31 mouse cellular contexts compared by ENCODE assay signal in the genomic region with DNA sequence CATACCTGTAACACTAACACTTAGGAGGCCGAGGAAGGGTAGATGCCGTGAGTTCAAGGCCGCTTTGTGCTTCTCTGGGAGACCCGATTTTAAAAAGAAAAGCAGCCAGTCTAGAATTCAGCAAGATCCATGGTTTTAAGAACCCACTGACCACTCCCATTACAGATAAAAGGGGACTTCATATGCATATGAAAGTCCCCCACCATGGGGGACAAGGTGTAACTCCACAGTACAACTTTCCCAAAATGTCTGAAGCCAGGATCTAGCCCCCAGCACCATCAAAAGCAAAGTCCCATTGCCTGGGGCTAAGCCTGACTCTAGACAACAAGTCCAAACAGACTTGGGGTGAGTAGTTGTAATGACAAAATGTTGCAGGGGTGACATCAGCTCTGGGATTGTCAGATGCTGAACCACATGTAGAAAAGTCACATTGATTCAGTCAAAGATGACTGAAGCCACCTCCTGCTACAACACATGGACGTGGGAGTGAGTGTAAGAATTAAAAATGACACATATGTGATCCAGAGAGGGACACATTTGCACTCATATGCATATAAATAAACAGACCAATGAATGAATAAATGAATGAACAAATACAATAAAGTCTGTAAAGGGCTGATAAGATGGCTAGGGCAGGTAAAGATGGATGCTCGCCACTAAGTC. TPM values are rescaled to one million over a fixed set of nuclear protein-coding genes. Genes with fewer than 3 reads are reported as not detected.
DNase-seq lines count a peak whose midpoint lies in the region; ATAC-seq and TF ChIP-seq lines count a peak whose summit lies in the region.
"Had no signal": no experiment of that assay in that cellular context is flagged by ENCODE, and none has a peak within 500 bp of the region (broad histone marks: within the 10 kb centered on the region; RNA-seq: fewer than 3 reads in every experiment).

No protein-coding gene starts in this region.

- no peaks in the 10 kb centered on the region for H3K36me3 ChIP-seq in ES-E14 (ENCODE audit: control insufficient read depth, insufficient read depth, low read length, poor library complexity, severe bottlenecking)
- no peaks in the 10 kb centered on the region for H3K36me3 ChIP-seq in kidney, embryonic 14.5 days (ENCODE audit: control insufficient read depth, insufficient read depth, low read length)
- H3K36me3 ChIP-seq: embryonic facial prominence, embryonic 10.5 days; embryonic facial prominence, embryonic 13.5 days; forebrain, embryonic 12.5 days; forebrain, embryonic 15.5 days; heart, embryonic 12.5 days; heart, embryonic 15.5 days had no signal

- H3K9ac ChIP-seq in ES-E14 (ENCODE audit: insufficient read depth, low read depth, low read length, poor library complexity, severe bottlenecking), result no peak overlapping the region
- no peak overlapping the region for H3K9ac ChIP-seq in kidney, embryonic 14.5 days (ENCODE audit: low read depth, low read length)
- H3K9ac ChIP-seq: embryonic facial prominence, embryonic 13.5 days; forebrain, embryonic 12.5 days; forebrain, embryonic 15.5 days; heart, embryonic 12.5 days; heart, embryonic 15.5 days; hindbrain, embryonic 14.5 days had no signal

- H3K4me3 ChIP-seq in ES-E14 (ENCODE audit: insufficient read depth in 1 of 2, low read depth in 1 of 2, low read length in 2 of 2, poor library complexity in 1 of 2, severe bottlenecking in 1 of 2), result no peak overlapping the region
- no peak overlapping the region for H3K4me3 ChIP-seq in kidney, embryonic 14.5 days (ENCODE audit: low read length)
- H3K4me3 ChIP-seq: embryonic facial prominence, embryonic 10.5 days; embryonic facial prominence, embryonic 13.5 days; erythroblast, embryonic 14.5 days; forebrain, embryonic 12.5 days; forebrain, embryonic 15.5 days; heart, embryonic 12.5 days; heart, embryonic 15.5 days had no signal

- peaks cover 8 to 33% of the 10 kb centered on the region in 2 experiments for H3K4me1 ChIP-seq in ES-E14 (ENCODE audit: control insufficient read depth in 2 of 2, insufficient read depth in 2 of 2, low read length in 2 of 2, poor library complexity in 1 of 2)
- H3K4me1 ChIP-seq in kidney, embryonic 14.5 days (ENCODE audit: control insufficient read depth, insufficient read depth, low read length), result peaks cover 10% of the 10 kb centered on the region; the same call in 1 of the 2 replicates
- H3K4me1 ChIP-seq: forebrain, embryonic 15.5 days had no signal

- WGBS in kidney, embryonic 14.5 days, result 86% methylated on average over 6 of the region's 6 CpGs

- DNase-seq in adrenal gland, postnatal 14 days, result peak; percentile 1
- DNase-seq in adrenal gland, adult 2 months, result no peak
- DNase-seq in layer of hippocampus, adult 9-10 months (ENCODE audit: low spot score), result peak; percentile 55
- DNase-seq in layer of hippocampus, postnatal 36 days, result no peak
- DNase-seq in ES-E14 (ENCODE audit: low read depth, low spot score) (peak; percentile 92), ZHBTc4 (ENCODE audit: low read depth, low spot score) (peak; percentile 94)
- DNase-seq in kidney, postnatal 25 days, result no peak
- DNase-seq: adrenal gland, postnatal 10 days; cerebellum, adult 11-12 months; cerebellum, adult 8-10 months; cerebellum, postnatal 10 days; cerebellum, postnatal 36 days; embryo, embryonic 11 days; gastrocnemius, postnatal 25 days; heart, adult 18-20 months; heart, postnatal 10 days; heart, postnatal 4 days had no signal

- no peak overlapping the region for H3K4me2 ChIP-seq in kidney, embryonic 14.5 days (replicated peaks; ENCODE audit: low read depth, low read length)
- H3K4me2 ChIP-seq: embryonic facial prominence, embryonic 13.5 days; forebrain, embryonic 12.5 days; forebrain, embryonic 15.5 days; heart, embryonic 12.5 days; heart, embryonic 15.5 days; hindbrain, embryonic 14.5 days had no signal

- no peaks in the 10 kb centered on the region for H3K9me3 ChIP-seq in ES-E14 (ENCODE audit: control insufficient read depth, insufficient read depth, low read depth, low read length)
- H3K9me3 ChIP-seq in kidney, embryonic 14.5 days (ENCODE audit: control insufficient read depth, low read length), result no peaks in the 10 kb centered on the region
- H3K9me3 ChIP-seq: embryonic facial prominence, embryonic 10.5 days; embryonic facial prominence, embryonic 13.5 days; forebrain, embryonic 12.5 days; forebrain, embryonic 15.5 days; heart, embryonic 12.5 days; heart, embryonic 15.5 days had no signal

- no peak for ATAC-seq in kidney, embryonic 14.5 days (ENCODE audit: low FRiP score, low TSS enrichment)
- ATAC-seq: activated CD4-positive, CD25-positive, alpha-beta regulatory T cell, adult 4 months; forebrain, embryonic 15.5 days; hindbrain, postnatal 0 days; inflammation-experienced regulatory T-cells, adult 6 months; intestine, embryonic 16.5 days had no signal

- peak overlapping the region; percentile 55; the same call in 1 of the 2 replicates for H3K27ac ChIP-seq in ES-E14 (ENCODE audit: insufficient read depth, low read depth, low read length, poor library complexity, severe bottlenecking)
- H3K27ac ChIP-seq in kidney, embryonic 14.5 days (ENCODE audit: low read depth, low read length), result no peak overlapping the region
- H3K27ac ChIP-seq: embryonic facial prominence, embryonic 10.5 days; embryonic facial prominence, embryonic 13.5 days; forebrain, embryonic 12.5 days; forebrain, embryonic 15.5 days; heart, embryonic 15.5 days; hindbrain, embryonic 14.5 days; hindbrain, postnatal 0 days had no signal

- no peaks in the 10 kb centered on the region for H3K27me3 ChIP-seq in kidney, embryonic 14.5 days (ENCODE audit: control insufficient read depth, insufficient read depth, low read length)
- H3K27me3 ChIP-seq: embryonic facial prominence, embryonic 13.5 days; forebrain, embryonic 15.5 days; heart, embryonic 12.5 days; heart, embryonic 15.5 days had no signal

- in situ Hi-C loops in ES-E14 (cut with MboI; ENCODE audit: low sequenced_read_pairs in 2 of 2, unreplicated experiment in 2 of 2), result no loop called here

TF ChIP-seq in ES-E14, 5 proteins besides CTCF, POLR2A, EP300 and RAD21:
- TF ChIP-seq MAFK (IDR thresholded peaks at IDR 0.05; ENCODE audit: insufficient read depth, low read depth, low read length), result no peak
- no peak for TF ChIP-seq ZNF384 (IDR thresholded peaks at IDR 0.05; ENCODE audit: low read depth, low read length)
- no peak for TF ChIP-seq ZC3H11A (IDR thresholded peaks at IDR 0.05; ENCODE audit: borderline replicate concordance, low read depth, low read length)
- no peak; the same call in 1 of the 2 replicates for TF ChIP-seq CHD2 (IDR thresholded peaks at IDR 0.05; ENCODE audit: low read depth, low read length)
- no peak for TF ChIP-seq HCFC1 (IDR thresholded peaks at IDR 0.05; ENCODE audit: borderline replicate concordance, insufficient read depth, low read length)

RNA-seq across cellular contexts. Expression of a gene that starts 9.1 kb away (rescaled TPM):
- 4.1 and 5.4 TPM in 2 replicates for total RNA-seq in adrenal gland, postnatal 14 days (2021)
- 1 to 10 TPM; 2.4 to 2.5 TPM for total RNA-seq in adrenal gland, adult 2 months (2021)
- 4.4 and 5.6 TPM in 2 replicates for polyA plus RNA-seq in adrenal gland, adult 2 months (2012; rRNA removed)
- total RNA-seq in layer of hippocampus, postnatal 36 days (2021), result 1 to 10 TPM; 1.5 to 2.7 TPM
- 23.6 and 26.7 TPM in 2 replicates for total RNA-seq in ES-E14 (2012; rRNA removed)
- 30.0 and 56.1 TPM in 2 replicates for polyA plus RNA-seq in kidney, embryonic 14.5 days (2014; fragmentation: Nextera tagmentation; extraction: Ambion mirVana)
- polyA plus RNA-seq: activated CD4-positive, CD25-positive, alpha-beta regulatory T cell, adult 4 months; erythroblast, embryonic 14.5 days; inflammation-experienced regulatory T-cells, adult 6 months had no signal

RNA-seq across cellular contexts. Expression of a gene that starts 14.7 kb away (rescaled TPM):
- total RNA-seq in adrenal gland, postnatal 14 days (2021), result 1.7 and 2.8 TPM in 2 replicates
- 1 to 10 TPM in 1 of 2 experiments, under 1 TPM in 1; 0.83 to 4.7 TPM for total RNA-seq in adrenal gland, adult 2 months (2021)
- polyA plus RNA-seq in adrenal gland, adult 2 months (2012; rRNA removed), result 8.5 and 13.4 TPM in 2 replicates
- total RNA-seq in layer of hippocampus, postnatal 36 days (2021), result not detected
- 0.98 and 1.4 TPM in 2 replicates for total RNA-seq in ES-E14 (2012; rRNA removed)
- polyA plus RNA-seq in kidney, embryonic 14.5 days (2014; fragmentation: Nextera tagmentation; extraction: Ambion mirVana), result 0.31 and 0.76 TPM in 2 replicates
- total RNA-seq: heart, adult 18-20 months; heart, postnatal 10 days; heart, postnatal 4 days; hindbrain, postnatal 0 days had no signal
- polyA plus RNA-seq: activated CD4-positive, CD25-positive, alpha-beta regulatory T cell, adult 4 months; erythroblast, embryonic 14.5 days; forebrain, embryonic 12.5 days; forebrain, embryonic 15.5 days; heart, embryonic 12.5 days; heart, embryonic 15.5 days; hindbrain, embryonic 11.5 days; hindbrain, postnatal 0 days; inflammation-experienced regulatory T-cells, adult 6 months had no signal

RNA-seq across cellular contexts. Expression of a gene that starts 20.6 kb away (rescaled TPM):
- 85.6 and 101 TPM in 2 replicates for total RNA-seq in adrenal gland, postnatal 14 days (2021)
- total RNA-seq in adrenal gland, adult 2 months (2021), result 10 to 100 TPM; 68.0 to 86.1 TPM
- 31.6 and 37.9 TPM in 2 replicates for polyA plus RNA-seq in adrenal gland, adult 2 months (2012; rRNA removed)
- 10 to 100 TPM; 51.3 to 52.2 TPM for total RNA-seq in layer of hippocampus, postnatal 36 days (2021)
- 278 and 286 TPM in 2 replicates for total RNA-seq in ES-E14 (2012; rRNA removed)
- 129 and 173 TPM in 2 replicates for polyA plus RNA-seq in kidney, embryonic 14.5 days (2014; fragmentation: Nextera tagmentation; extraction: Ambion mirVana)

RNA-seq across cellular contexts. Expression of a gene that starts 58.3 kb away (rescaled TPM):
- not detected in 2 replicates for total RNA-seq in adrenal gland, postnatal 14 days (2021)
- total RNA-seq in adrenal gland, adult 2 months (2021), result under 1 TPM; 0.21 to 0.86 TPM
- polyA plus RNA-seq in adrenal gland, adult 2 months (2012; rRNA removed), result 0.07 and 0.17 TPM in 2 replicates
- total RNA-seq in layer of hippocampus, postnatal 36 days (2021), result 1 to 10 TPM; 2.2 to 3.1 TPM
- total RNA-seq in ES-E14 (2012; rRNA removed), result 4.0 and 5.7 TPM in 2 replicates
- polyA plus RNA-seq in kidney, embryonic 14.5 days (2014; fragmentation: Nextera tagmentation; extraction: Ambion mirVana), result 5.8 and 8.3 TPM in 2 replicates
- polyA plus RNA-seq: activated CD4-positive, CD25-positive, alpha-beta regulatory T cell, adult 4 months; erythroblast, embryonic 14.5 days; inflammation-experienced regulatory T-cells, adult 6 months had no signal

Comparison
In these comparisons a context has a peak if more than half of its experiments do, and no peak if none do; other contexts are left out.
1. DNase-seq: peak in adrenal gland, postnatal 14 days (single experiment), layer of hippocampus, adult 9-10 months (single experiment), ES-E14 (single experiment) and ZHBTc4 (single experiment); none in adrenal gland, adult 2 months (single experiment), layer of hippocampus, postnatal 36 days (0 of 2) and kidney, postnatal 25 days (0 of 2).